Mouse (Mus musculus): ENCODE data around the gene Mrap.

DNA sequence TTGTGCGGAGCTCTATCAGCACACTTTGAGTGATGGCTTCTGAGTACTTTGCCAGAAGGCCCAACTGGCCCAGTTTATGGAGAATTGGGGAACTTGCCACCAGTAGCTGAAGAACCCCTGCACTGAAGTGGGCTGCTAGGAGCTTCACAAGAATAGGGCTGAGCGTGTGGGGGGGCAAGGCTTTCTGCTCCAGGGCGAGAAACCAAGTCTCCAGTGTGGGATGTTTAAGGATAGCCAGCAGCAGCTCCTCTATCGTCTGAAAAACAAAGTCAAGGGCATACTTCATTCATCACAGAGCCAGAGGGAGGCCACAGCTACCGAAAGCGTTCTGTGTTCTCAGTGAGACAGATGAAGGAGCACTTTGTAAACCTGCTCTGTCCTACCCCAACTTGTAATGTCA, 36.6 kb downstream of the Mrap start:
- TF ChIP-seq GATA1 (IDR thresholded peaks at IDR 0.05; ENCODE audit: borderline replicate concordance, low read length) = no peak
- no peak for TF ChIP-seq FLI1 (IDR thresholded peaks at IDR 0.05; ENCODE audit: low read length)
